Mouse (Mus musculus): ENCODE data around the gene Parp1. TPM values are rescaled to one million over a fixed set of nuclear protein-coding genes. Genes with fewer than 3 reads are reported as not detected.
A peak's percentile ranks its signal among the peaks of the same experiment; 100 is the strongest.
"Not testable (repeated sequence)": the region's sequence is repeated elsewhere in the genome, so short reads cannot be mapped to it uniquely, and the experiment has no call there.

The Parp1 gene
- polyA plus RNA-seq, 1 experiment from 2014 or later: 90.5 TPM

GRCm38 (mm10) chr1:180569453-180569852 is 729 bp downstream of the Parp1 start:
- peaks cover 16% of the 10 kb centered on the region for H3K4me1 ChIP-seq (ENCODE audit: control insufficient read depth, insufficient read depth, low read length)
- peak overlapping the region; percentile 95 for H3K4me2 ChIP-seq (ENCODE audit: low read depth, low read length)
- H3K27ac ChIP-seq (replicated peaks; ENCODE audit: low read depth, low read length): peak overlapping the region; percentile 94
- H3K9me3 ChIP-seq (ENCODE audit: control insufficient read depth, low read length): no peaks in the 10 kb centered on the region
- H3K9ac ChIP-seq (ENCODE audit: low read depth, low read length): peak overlapping the region; percentile 89
- H3K27me3 ChIP-seq (replicated peaks; ENCODE audit: control insufficient read depth, insufficient read depth, low read length): no peaks in the 10 kb centered on the region
- ATAC-seq (ENCODE audit: low read depth) (no peak), DNase-seq (ENCODE audit: low spot score) (no peak)
- H3K36me3 ChIP-seq (ENCODE audit: control insufficient read depth, insufficient read depth, low read length): peaks cover 18% of the 10 kb centered on the region
- H3K4me3 ChIP-seq (ENCODE audit: low read depth, low read length): peak overlapping the region; percentile 91
- WGBS: 0% methylated on average over 17 of the region's 17 CpGs

- 13% methylated on average over 5 of the region's 5 CpGs for WGBS
- Histone ChIP-seq H3K4me3 (ENCODE audit: low read depth, low read length) (peak overlapping the region; percentile 91), H3K9ac (ENCODE audit: low read depth, low read length) (peak overlapping the region; percentile 89), H3K4me2 (ENCODE audit: low read depth, low read length) (peak overlapping the region; percentile 95), H3K36me3 (ENCODE audit: control insufficient read depth, insufficient read depth, low read length) (peaks cover 20% of the 10 kb centered on the region), H3K27me3 (replicated peaks; ENCODE audit: control insufficient read depth, insufficient read depth, low read length) (no peaks in the 10 kb centered on the region), H3K9me3 (ENCODE audit: control insufficient read depth, low read length) (no peaks in the 10 kb centered on the region), H3K27ac (replicated peaks; ENCODE audit: low read depth, low read length) (0 out of 2 replicates have a peak overlapping the region, but pooled peaks have one; percentile 94), H3K4me1 (ENCODE audit: control insufficient read depth, insufficient read depth, low read length) (peaks cover 16% of the 10 kb centered on the region)
- ATAC-seq (ENCODE audit: low read depth) (no peak), DNase-seq (ENCODE audit: low spot score) (no peak)
These were observed 1.5 kb downstream of the Parp1 start for GRCm38 (mm10) chr1:180570181-180570580.

GRCm38 (mm10) chr1:180571018-180571589 is 2.4 kb downstream of the Parp1 start:
- WGBS: 80% methylated on average over 8 of the region's 8 CpGs
- DNase-seq (ENCODE audit: low spot score): no peak
- no peaks in the 10 kb centered on the region for H3K9me3 ChIP-seq (ENCODE audit: control insufficient read depth, low read length)
- H3K4me3 ChIP-seq (ENCODE audit: low read depth, low read length): no peak overlapping the region; the same call in 1 of the 2 replicates
- H3K9ac ChIP-seq (ENCODE audit: low read depth, low read length): no peak overlapping the region
- H3K27ac ChIP-seq (replicated peaks; ENCODE audit: low read depth, low read length): no peak overlapping the region
- peaks cover 16% of the 10 kb centered on the region for H3K4me1 ChIP-seq (ENCODE audit: control insufficient read depth, insufficient read depth, low read length)
- H3K27me3 ChIP-seq (replicated peaks; ENCODE audit: control insufficient read depth, insufficient read depth, low read length): no peaks in the 10 kb centered on the region
- H3K4me2 ChIP-seq (ENCODE audit: low read depth, low read length): peak overlapping the region; percentile 95
- no peak for ATAC-seq (ENCODE audit: low read depth)
- peaks cover 26% of the 10 kb centered on the region for H3K36me3 ChIP-seq (ENCODE audit: control insufficient read depth, insufficient read depth, low read length)

GRCm38 (mm10) chr1:180571721-180572120 is 3.0 kb downstream of the Parp1 start:
- ATAC-seq (ENCODE audit: low read depth); H3K9ac ChIP-seq (ENCODE audit: low read depth, low read length); H3K27ac ChIP-seq (replicated peaks; ENCODE audit: low read depth, low read length); DNase-seq (ENCODE audit: low spot score); H3K4me2 ChIP-seq (ENCODE audit: low read depth, low read length); H3K27me3 ChIP-seq (replicated peaks; ENCODE audit: control insufficient read depth, insufficient read depth, low read length); H3K9me3 ChIP-seq (ENCODE audit: control insufficient read depth, low read length); H3K4me3 ChIP-seq (ENCODE audit: low read depth, low read length): not testable (repeated sequence)
- Histone ChIP-seq H3K4me1 (ENCODE audit: control insufficient read depth, insufficient read depth, low read length) (peaks cover 16% of the 10 kb centered on the region), H3K36me3 (ENCODE audit: control insufficient read depth, insufficient read depth, low read length) (peaks cover 33% of the 10 kb centered on the region)
- WGBS: 85% methylated on average over 6 of the region's 6 CpGs

- no peak for DNase-seq (ENCODE audit: low spot score)
- Histone ChIP-seq H3K9ac (ENCODE audit: low read depth, low read length) (no peak overlapping the region), H3K4me1 (ENCODE audit: control insufficient read depth, insufficient read depth, low read length) (peaks cover 16% of the 10 kb centered on the region), H3K36me3 (ENCODE audit: control insufficient read depth, insufficient read depth, low read length) (peaks cover 37% of the 10 kb centered on the region), H3K4me2 (ENCODE audit: low read depth, low read length) (no peak overlapping the region), H3K27me3 (replicated peaks; ENCODE audit: control insufficient read depth, insufficient read depth, low read length) (no peaks in the 10 kb centered on the region), H3K9me3 (ENCODE audit: control insufficient read depth, low read length) (no peaks in the 10 kb centered on the region), H3K27ac (replicated peaks; ENCODE audit: low read depth, low read length) (no peak overlapping the region), H3K4me3 (ENCODE audit: low read depth, low read length) (no peak overlapping the region)
- ATAC-seq (ENCODE audit: low read depth): no peak
- 86% methylated on average over 9 of the region's 9 CpGs for WGBS
These were observed 3.4 kb downstream of the Parp1 start for GRCm38 (mm10) chr1:180572154-180572553.

GRCm38 (mm10) chr1:180576524-180576923 is 7.8 kb downstream of the Parp1 start:
- no peak overlapping the region for H3K9ac ChIP-seq (ENCODE audit: low read depth, low read length)
- H3K9me3 ChIP-seq (ENCODE audit: control insufficient read depth, low read length): no peaks in the 10 kb centered on the region
- peaks cover 79% of the 10 kb centered on the region for H3K36me3 ChIP-seq (ENCODE audit: control insufficient read depth, insufficient read depth, low read length)
- DNase-seq (ENCODE audit: low spot score) (no peak), ATAC-seq (ENCODE audit: low read depth) (no peak)
- WGBS: 91% methylated on average over 3 of the region's 3 CpGs
- H3K27me3 ChIP-seq (replicated peaks; ENCODE audit: control insufficient read depth, insufficient read depth, low read length): no peaks in the 10 kb centered on the region
- H3K4me2 ChIP-seq (ENCODE audit: low read depth, low read length): no peak overlapping the region
- H3K27ac ChIP-seq (replicated peaks; ENCODE audit: low read depth, low read length): no peak overlapping the region
- H3K4me3 ChIP-seq (ENCODE audit: low read depth, low read length): no peak overlapping the region
- H3K4me1 ChIP-seq (ENCODE audit: control insufficient read depth, insufficient read depth, low read length): no peaks in the 10 kb centered on the region

GRCm38 (mm10) chr1:180577837-180578236 is 9.1 kb downstream of the Parp1 start:
- WGBS: 79% methylated on average over 4 of the region's 4 CpGs
- no peak for ATAC-seq (ENCODE audit: low read depth)
- no peaks in the 10 kb centered on the region for H3K9me3 ChIP-seq (ENCODE audit: control insufficient read depth, low read length)

GRCm38 (mm10) chr1:180587792-180588442 is 19.2 kb downstream of the Parp1 start:
- no peaks in the 10 kb centered on the region for H3K9me3 ChIP-seq (ENCODE audit: control insufficient read depth, low read length)
- H3K4me1 ChIP-seq (ENCODE audit: control insufficient read depth, insufficient read depth, low read length): no peaks in the 10 kb centered on the region
- no peak for DNase-seq (ENCODE audit: low spot score)
- peaks cover 99% of the 10 kb centered on the region for H3K36me3 ChIP-seq (ENCODE audit: control insufficient read depth, insufficient read depth, low read length)
- H3K27ac ChIP-seq (replicated peaks; ENCODE audit: low read depth, low read length): no peak overlapping the region
- no peaks in the 10 kb centered on the region for H3K27me3 ChIP-seq (replicated peaks; ENCODE audit: control insufficient read depth, insufficient read depth, low read length)
- H3K4me3 ChIP-seq (ENCODE audit: low read depth, low read length): no peak overlapping the region
- no peak overlapping the region for H3K9ac ChIP-seq (ENCODE audit: low read depth, low read length)
- no peak for ATAC-seq (ENCODE audit: low read depth)
- H3K4me2 ChIP-seq (ENCODE audit: low read depth, low read length): no peak overlapping the region
- WGBS: 90% methylated on average over 17 of the region's 17 CpGs

More at GRCm38 (mm10) chr1:180577837-180578236, 9.1 kb downstream of the Parp1 start:
- no peak for DNase-seq (ENCODE audit: low spot score)
- peaks cover 91% of the 10 kb centered on the region for H3K36me3 ChIP-seq (ENCODE audit: control insufficient read depth, insufficient read depth, low read length)
- no peak overlapping the region for H3K27ac ChIP-seq (replicated peaks; ENCODE audit: low read depth, low read length)
- H3K9ac ChIP-seq (ENCODE audit: low read depth, low read length): no peak overlapping the region
- H3K4me1 ChIP-seq (ENCODE audit: control insufficient read depth, insufficient read depth, low read length): no peaks in the 10 kb centered on the region
- no peak overlapping the region for H3K4me3 ChIP-seq (ENCODE audit: low read depth, low read length)
- H3K4me2 ChIP-seq (ENCODE audit: low read depth, low read length): no peak overlapping the region
- H3K27me3 ChIP-seq (replicated peaks; ENCODE audit: control insufficient read depth, insufficient read depth, low read length): no peaks in the 10 kb centered on the region

- Histone ChIP-seq H3K4me1 (ENCODE audit: control insufficient read depth, insufficient read depth, low read length) (no peaks in the 10 kb centered on the region), H3K4me3 (ENCODE audit: low read depth, low read length) (no peak overlapping the region), H3K4me2 (ENCODE audit: low read depth, low read length) (no peak overlapping the region), H3K9me3 (ENCODE audit: control insufficient read depth, low read length) (no peaks in the 10 kb centered on the region), H3K36me3 (ENCODE audit: control insufficient read depth, insufficient read depth, low read length) (peaks cover 78% of the 10 kb centered on the region), H3K27ac (replicated peaks; ENCODE audit: low read depth, low read length) (no peak overlapping the region), H3K27me3 (replicated peaks; ENCODE audit: control insufficient read depth, insufficient read depth, low read length) (no peaks in the 10 kb centered on the region), H3K9ac (ENCODE audit: low read depth, low read length) (no peak overlapping the region)
- 89% methylated on average over 6 of the region's 6 CpGs for WGBS
- DNase-seq (ENCODE audit: low spot score) (no peak), ATAC-seq (ENCODE audit: low read depth) (no peak)
These were observed 31.9 kb downstream of the Parp1 start for GRCm38 (mm10) chr1:180600578-180600977.
